Mouse (Mus musculus): ENCODE results near the gene Gm10226. TPM values are rescaled to one million over a fixed set of nuclear protein-coding genes. Genes with fewer than 3 reads are reported as not detected.
"Not testable (repeated sequence)": the region's sequence is repeated elsewhere in the genome, so short reads cannot be mapped to it uniquely, and the experiment has no call there.

The Gm10226 gene
- polyA plus RNA-seq, 1 experiment from 2014 or later: 3.5 TPM

DNA sequence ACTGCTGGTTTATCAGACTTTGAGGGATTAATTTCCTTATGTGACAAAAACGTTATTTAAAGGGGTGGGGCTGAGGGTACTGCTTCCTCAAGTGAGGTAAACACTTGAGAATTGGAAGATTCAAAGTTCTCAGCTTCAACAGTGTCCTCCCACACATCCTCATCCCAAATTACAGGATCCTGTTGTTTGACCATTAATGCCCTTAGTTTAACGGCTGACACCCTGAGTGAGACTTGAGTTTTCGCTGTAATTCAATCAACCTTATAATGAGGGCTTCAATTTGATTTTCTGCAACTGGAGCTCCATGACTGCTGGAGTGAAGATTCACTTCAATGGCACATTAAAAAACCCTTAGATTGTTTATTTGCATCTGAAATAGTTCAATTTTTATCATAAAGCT is 1.7 kb downstream of the Gm10226 start:
- Histone ChIP-seq H3K36me3 (ENCODE audit: control insufficient read depth, insufficient read depth, low read length) (peaks cover 29% of the 10 kb centered on the region), H3K4me2 (ENCODE audit: low read length) (no peak overlapping the region), H3K4me1 (ENCODE audit: control insufficient read depth in 2 of 2, insufficient read depth in 2 of 2, low read length in 2 of 2) (no peaks in the 10 kb centered on the region), H3K4me3 (ENCODE audit: control insufficient read depth in 1 of 2, insufficient read depth in 1 of 2, low read depth in 1 of 2, low read length in 2 of 2) (no peak overlapping the region), H3K27me3 (ENCODE audit: control insufficient read depth, insufficient read depth, low read length) (no peaks in the 10 kb centered on the region), H3K9ac (ENCODE audit: low read length) (no peak overlapping the region), H3K9me3 (ENCODE audit: control insufficient read depth, low read length) (no peaks in the 10 kb centered on the region), H3K27ac (replicated peaks in 1 of 2; ENCODE audit: control insufficient read depth in 1 of 2, insufficient read depth in 1 of 2, low read depth in 2 of 2, low read length in 2 of 2) (no peak overlapping the region)
- 70% methylated on average over 3 of the region's 3 CpGs for WGBS
- ATAC-seq (ENCODE audit: insufficient number of reproducible peaks, insufficient read depth, low FRiP score, low read depth): no peak

DNA sequence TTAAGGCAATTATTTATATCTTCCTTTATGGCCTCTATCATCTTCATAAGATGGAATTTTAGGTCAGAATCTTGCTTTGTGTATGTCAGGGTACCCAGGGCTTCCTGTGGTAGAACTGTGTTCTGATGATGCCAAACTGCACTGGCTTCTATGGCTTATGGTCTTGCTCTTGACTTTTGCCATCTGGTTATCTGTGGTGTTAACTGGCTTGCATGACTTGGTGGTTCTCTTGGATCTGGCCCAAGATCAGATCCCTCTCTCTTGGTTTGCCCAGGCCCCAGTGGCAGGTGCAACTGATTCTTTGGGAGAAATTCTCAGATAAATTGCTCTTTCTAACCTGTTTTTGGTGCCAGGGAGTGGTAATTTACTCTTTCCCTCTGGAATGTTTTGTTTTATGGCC is 4.4 kb downstream of the Gm10226 start:
- Histone ChIP-seq H3K27ac (replicated peaks in 1 of 2; ENCODE audit: control insufficient read depth in 1 of 2, insufficient read depth in 1 of 2, low read depth in 2 of 2, low read length in 2 of 2) (no peak overlapping the region), H3K9ac (ENCODE audit: low read length) (no peak overlapping the region), H3K36me3 (ENCODE audit: control insufficient read depth, insufficient read depth, low read length) (peaks cover 11% of the 10 kb centered on the region), H3K4me1 (ENCODE audit: control insufficient read depth in 2 of 2, insufficient read depth in 2 of 2, low read length in 2 of 2) (no peaks in the 10 kb centered on the region), H3K27me3 (ENCODE audit: control insufficient read depth, insufficient read depth, low read length) (no peaks in the 10 kb centered on the region), H3K9me3 (ENCODE audit: control insufficient read depth, low read length) (no peaks in the 10 kb centered on the region), H3K4me3 (ENCODE audit: control insufficient read depth in 1 of 2, insufficient read depth in 1 of 2, low read depth in 1 of 2, low read length in 2 of 2) (no peak overlapping the region), H3K4me2 (ENCODE audit: low read length) (no peak overlapping the region)
- no peak for ATAC-seq (ENCODE audit: insufficient number of reproducible peaks, insufficient read depth, low FRiP score, low read depth)

DNA sequence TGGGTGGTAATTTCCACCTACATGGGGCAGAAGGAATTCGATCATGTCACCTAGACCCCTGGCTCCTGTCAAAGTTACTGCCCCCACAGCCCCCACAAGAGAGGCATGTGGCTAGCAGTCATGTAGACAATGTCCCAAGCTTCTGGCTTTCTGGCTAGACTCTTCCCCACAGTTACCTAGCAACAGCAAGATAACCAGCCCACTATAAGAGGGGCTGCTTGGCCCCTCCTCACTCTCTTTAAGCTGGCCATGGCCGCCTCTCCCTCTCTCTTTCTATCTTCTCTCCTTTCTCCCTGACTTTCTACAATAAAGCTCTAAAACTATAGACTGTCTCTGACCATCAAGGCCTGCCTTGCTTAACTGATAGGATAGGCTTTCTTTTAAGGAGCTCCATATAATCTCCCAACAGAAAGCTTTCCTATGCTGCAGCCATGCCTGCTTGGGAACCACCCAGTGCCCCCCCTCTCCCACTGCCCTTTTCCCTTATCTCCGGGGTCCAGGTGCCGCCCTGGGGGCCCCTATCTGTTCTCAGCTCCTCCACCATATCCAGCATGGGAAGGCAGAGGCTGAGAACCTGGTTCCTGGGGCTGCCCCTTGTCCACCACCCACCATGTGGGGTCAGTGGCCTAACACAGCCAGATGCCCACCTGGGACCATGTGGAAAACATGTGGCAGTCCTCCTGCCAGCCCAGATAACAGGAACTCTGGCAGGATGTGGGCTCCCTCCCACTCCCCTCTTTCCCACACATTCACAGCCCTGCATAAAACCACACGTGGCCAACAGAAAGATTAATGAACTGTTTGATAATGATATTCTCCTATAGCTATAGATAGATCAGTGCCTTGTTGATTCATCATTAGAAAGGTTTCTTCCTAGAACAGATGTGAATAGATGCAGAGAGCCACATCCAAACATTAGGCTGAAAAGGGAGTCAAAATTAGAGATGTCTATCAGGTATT is 10.9 kb downstream of the Gm10226 start:
- no peak overlapping the region for H3K27ac ChIP-seq (replicated peaks in 1 of 2; ENCODE audit: control insufficient read depth in 1 of 2, insufficient read depth in 1 of 2, low read depth in 2 of 2, low read length in 2 of 2)

DNA sequence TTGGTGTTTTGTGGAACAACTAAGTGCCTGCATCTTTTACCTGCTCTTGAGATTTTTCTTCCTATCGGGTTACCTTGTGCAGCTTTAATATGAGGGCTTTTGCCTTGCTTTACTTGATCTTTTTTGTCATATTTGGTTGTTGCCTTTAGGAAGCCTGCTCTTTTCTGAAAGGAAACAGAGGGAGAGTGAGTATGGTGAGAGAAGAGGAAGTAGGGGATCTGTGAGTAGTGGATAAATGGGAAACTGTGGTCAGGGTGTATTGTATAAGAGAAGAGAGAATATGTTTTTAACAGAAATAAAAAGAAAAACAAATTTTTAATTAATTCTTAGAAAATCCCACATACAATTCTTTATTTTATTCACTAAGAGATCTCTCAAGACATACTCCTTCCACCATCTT is 11.8 kb downstream of the Gm10226 start:
- Histone ChIP-seq H3K27me3 (ENCODE audit: control insufficient read depth, insufficient read depth, low read length) (no peaks in the 10 kb centered on the region), H3K36me3 (ENCODE audit: control insufficient read depth, insufficient read depth, low read length) (no peaks in the 10 kb centered on the region)
- ATAC-seq (ENCODE audit: insufficient number of reproducible peaks, insufficient read depth, low FRiP score, low read depth): no peak

More for the DNA sequence above, 10.9 kb downstream of the Gm10226 start:
- Histone ChIP-seq H3K4me2 (ENCODE audit: low read length) (no peak overlapping the region), H3K9me3 (ENCODE audit: control insufficient read depth, low read length) (no peaks in the 10 kb centered on the region), H3K4me1 (ENCODE audit: control insufficient read depth in 2 of 2, insufficient read depth in 2 of 2, low read length in 2 of 2) (peaks cover 0 to 3% of the 10 kb centered on the region in 2 experiments; a peak in 1 of 4 replicates), H3K9ac (ENCODE audit: low read length) (no peak overlapping the region), H3K36me3 (ENCODE audit: control insufficient read depth, insufficient read depth, low read length) (no peaks in the 10 kb centered on the region), H3K4me3 (ENCODE audit: control insufficient read depth in 1 of 2, insufficient read depth in 1 of 2, low read depth in 1 of 2, low read length in 2 of 2) (no peak overlapping the region), H3K27me3 (ENCODE audit: control insufficient read depth, insufficient read depth, low read length) (no peaks in the 10 kb centered on the region)
- 24% methylated on average over 5 of the region's 5 CpGs for WGBS
- no peak for ATAC-seq (ENCODE audit: insufficient number of reproducible peaks, insufficient read depth, low FRiP score, low read depth)

GRCm38 (mm10) chr17:21707343-21707996 is 15.8 kb downstream of the Gm10226 start, which contains the start of gene Zfp760:
Gene Zfp760, plus strand, starts transcription at chr17:21707741.
- peaks cover 3 to 5% of the 10 kb centered on the region in 2 experiments; a peak in 3 of 4 replicates for H3K4me1 ChIP-seq (ENCODE audit: control insufficient read depth in 2 of 2, insufficient read depth in 2 of 2, low read length in 2 of 2)
- no peaks in the 10 kb centered on the region for H3K9me3 ChIP-seq (ENCODE audit: control insufficient read depth, low read length)
- H3K4me2 ChIP-seq (ENCODE audit: low read length): peak within 1 kb of the TSS; percentile 79
- H3K9ac ChIP-seq (ENCODE audit: low read length): peak within 1 kb of the TSS; percentile 84
- no peaks in the 10 kb centered on the region for H3K27me3 ChIP-seq (ENCODE audit: control insufficient read depth, insufficient read depth, low read length)
- ATAC-seq (ENCODE audit: insufficient number of reproducible peaks, insufficient read depth, low FRiP score, low read depth): peak; percentile 91
- H3K4me3 ChIP-seq (ENCODE audit: control insufficient read depth in 1 of 2, insufficient read depth in 1 of 2, low read depth in 1 of 2, low read length in 2 of 2): peak within 1 kb of the TSS; percentile 70 to 82
- H3K27ac ChIP-seq (replicated peaks in 1 of 2; ENCODE audit: control insufficient read depth in 1 of 2, insufficient read depth in 1 of 2, low read depth in 2 of 2, low read length in 2 of 2): peak within 1 kb of the TSS; percentile 92 to 98
- peaks cover 20% of the 10 kb centered on the region for H3K36me3 ChIP-seq (ENCODE audit: control insufficient read depth, insufficient read depth, low read length)
- 8% methylated on average over 26 of the region's 26 CpGs for WGBS

More for the DNA sequence above, 11.8 kb downstream of the Gm10226 start:
- Histone ChIP-seq H3K4me3 (ENCODE audit: control insufficient read depth in 1 of 2, insufficient read depth in 1 of 2, low read depth in 1 of 2, low read length in 2 of 2) (no peak overlapping the region), H3K9ac (ENCODE audit: low read length) (no peak overlapping the region), H3K4me1 (ENCODE audit: control insufficient read depth in 2 of 2, insufficient read depth in 2 of 2, low read length in 2 of 2) (peaks cover 2 to 3% of the 10 kb centered on the region in 2 experiments; a peak in 2 of 4 replicates), H3K27ac (replicated peaks in 1 of 2; ENCODE audit: control insufficient read depth in 1 of 2, insufficient read depth in 1 of 2, low read depth in 2 of 2, low read length in 2 of 2) (no peak overlapping the region), H3K4me2 (ENCODE audit: low read length) (no peak overlapping the region), H3K9me3 (ENCODE audit: control insufficient read depth, low read length) (no peaks in the 10 kb centered on the region)
- 78% methylated on average over 1 of the region's 1 CpGs for WGBS

DNA sequence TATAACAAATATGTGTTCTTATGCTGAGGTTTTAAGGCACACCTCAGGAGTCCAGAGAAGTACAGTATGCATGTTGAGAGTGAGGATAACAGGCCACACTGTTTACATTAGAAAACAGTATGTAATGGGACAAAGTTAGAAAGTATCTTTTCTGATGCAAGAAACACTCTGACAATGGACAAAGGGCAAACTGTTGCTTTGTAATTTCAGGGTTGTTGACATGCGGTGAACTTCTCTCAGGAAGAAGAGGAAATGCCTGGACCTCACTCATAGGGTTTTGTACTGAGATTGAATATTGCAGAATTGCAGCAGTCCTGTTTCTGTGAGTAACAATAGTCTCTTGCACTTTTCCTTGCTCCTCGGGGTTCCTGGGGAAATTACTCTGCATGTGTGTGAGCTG is 16.7 kb downstream of the Gm10226 start:
- WGBS: 56% methylated on average over 2 of the region's 2 CpGs
- Histone ChIP-seq H3K9me3 (ENCODE audit: control insufficient read depth, low read length) (no peaks in the 10 kb centered on the region), H3K4me1 (ENCODE audit: control insufficient read depth in 2 of 2, insufficient read depth in 2 of 2, low read length in 2 of 2) (peaks cover 3 to 5% of the 10 kb centered on the region in 2 experiments; a peak in 2 of 4 replicates), H3K4me2 (ENCODE audit: low read length) (peak overlapping the region; percentile 79), H3K27ac (replicated peaks in 1 of 2; ENCODE audit: control insufficient read depth in 1 of 2, insufficient read depth in 1 of 2, low read depth in 2 of 2, low read length in 2 of 2) (peak overlapping the region; percentile 22 to 41; a peak in 2 of 4 replicates), H3K36me3 (ENCODE audit: control insufficient read depth, insufficient read depth, low read length) (peaks cover 23% of the 10 kb centered on the region), H3K9ac (ENCODE audit: low read length) (peak overlapping the region; percentile 84), H3K4me3 (ENCODE audit: control insufficient read depth in 1 of 2, insufficient read depth in 1 of 2, low read depth in 1 of 2, low read length in 2 of 2) (peak overlapping the region; percentile 9 to 70; a peak in 3 of 4 replicates), H3K27me3 (ENCODE audit: control insufficient read depth, insufficient read depth, low read length) (no peaks in the 10 kb centered on the region)
- no peak for ATAC-seq (ENCODE audit: insufficient number of reproducible peaks, insufficient read depth, low FRiP score, low read depth)

DNA sequence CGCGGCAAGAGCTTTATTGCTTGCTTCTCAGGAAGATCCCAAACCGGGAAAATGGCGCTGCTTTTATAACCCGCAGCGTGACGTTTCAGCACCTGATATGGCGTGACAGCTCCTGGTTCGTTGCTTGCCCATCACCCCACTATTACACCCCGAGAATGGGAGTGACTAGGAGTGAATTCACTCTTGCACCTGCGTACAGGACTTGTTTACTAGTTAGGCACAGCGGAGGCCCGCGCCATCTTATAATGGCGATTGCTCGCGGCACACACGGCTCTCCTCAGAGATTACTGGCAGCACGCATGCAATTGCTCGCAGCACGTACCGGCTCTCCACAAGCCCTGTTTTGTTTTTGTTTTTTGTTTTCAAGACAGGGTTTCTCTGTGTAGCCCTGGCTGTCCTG is 38.8 kb downstream of the Gm10226 start, which contains the start of gene Zfp229:
TSS of gene Zfp229 (plus strand) at position 301 of the 400 bp plus-strand sequence.
- 90% methylated on average over 6 of the region's 22 CpGs for WGBS
- H3K27me3 ChIP-seq (ENCODE audit: control insufficient read depth, insufficient read depth, low read length); H3K4me3 ChIP-seq (ENCODE audit: control insufficient read depth in 1 of 2, insufficient read depth in 1 of 2, low read depth in 1 of 2, low read length in 2 of 2); H3K4me1 ChIP-seq (ENCODE audit: control insufficient read depth in 2 of 2, insufficient read depth in 2 of 2, low read length in 2 of 2); H3K9ac ChIP-seq (ENCODE audit: low read length); H3K27ac ChIP-seq (replicated peaks in 1 of 2; ENCODE audit: control insufficient read depth in 1 of 2, insufficient read depth in 1 of 2, low read depth in 2 of 2, low read length in 2 of 2); H3K36me3 ChIP-seq (ENCODE audit: control insufficient read depth, insufficient read depth, low read length); H3K4me2 ChIP-seq (ENCODE audit: low read length); H3K9me3 ChIP-seq (ENCODE audit: control insufficient read depth, low read length); ATAC-seq (ENCODE audit: insufficient number of reproducible peaks, insufficient read depth, low FRiP score, low read depth): not testable (repeated sequence)

Data from heart, embryonic 14.5 days (tissue).